In the genomic region with DNA sequence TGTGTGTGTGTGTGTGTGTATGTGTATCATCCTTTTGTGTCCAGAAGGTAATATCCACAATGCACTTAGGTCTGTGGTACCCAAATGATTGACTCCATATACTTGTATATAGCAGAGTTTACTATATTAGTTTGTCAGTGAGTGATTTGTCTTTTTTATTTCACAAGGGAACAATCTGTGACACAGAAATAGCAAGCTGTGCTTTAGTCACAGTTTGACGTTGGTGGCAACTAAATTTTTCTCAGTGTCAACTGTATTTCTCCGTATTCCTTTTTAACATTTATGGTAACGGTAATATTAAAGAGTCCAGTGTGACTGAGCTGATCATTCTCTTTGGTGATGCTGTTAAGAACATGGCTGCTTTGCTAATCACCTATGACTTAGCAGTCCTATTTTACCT, we compare ENCODE assay signal across 14 mouse cellular contexts.
"Had no signal": no experiment of that assay in that cellular context is flagged by ENCODE, and none has a peak within 500 bp of the region (broad histone marks: within the 10 kb centered on the region; RNA-seq: fewer than 3 reads in every experiment).

No protein-coding gene starts in this region.

- DNase-seq: kidney, adult 18-20 months; kidney, postnatal 25 days; left cerebral cortex, postnatal 4 days; liver, postnatal 0 days; lung, embryonic 14.5 days; right cerebral cortex, postnatal 25 days; thymus, adult 2 months; thymus, postnatal 14 days; thymus, postnatal 4 days had no signal

- ATAC-seq: hindbrain, postnatal 0 days; inflammation-experienced regulatory T-cells, adult 6 months; intestine, embryonic 16.5 days; liver, postnatal 0 days; lung, postnatal 0 days; midbrain, embryonic 15.5 days had no signal
